Mouse (Mus musculus) neural tube, embryonic 12.5 days (tissue): ENCODE data around the gene Arid1b. TPM values are rescaled to one million over a fixed set of nuclear protein-coding genes. Genes with fewer than 3 reads are reported as not detected.

Source experiments
- ATAC-seq: fragments of 200-750 bp; cut with Nextera tagmentation; 2 replicates; pipeline ENCODE4 v1.8.0; 2017; ENCODE audit warnings: low read depth, mild to moderate bottlenecking, moderate TSS enrichment, moderate library complexity; ENCODE audit not compliant: low FRiP score
- H3K27ac ChIP-seq: fragments of 300-500 bp; sonication (generic); 2 replicates; pipeline ENCODE4 v1.5.1; 2016
- H3K27me3 ChIP-seq: fragments of 300-500 bp; sonication (generic); replicated peaks from 2 replicates; pipeline ENCODE4 v1.6.1; 2016; ENCODE audit warnings: mild to moderate bottlenecking
- H3K36me3 ChIP-seq: fragments of 300-500 bp; sonication (generic); 2 replicates; pipeline ENCODE4 v1.6.1; 2016; ENCODE audit warnings: mild to moderate bottlenecking
- H3K4me1 ChIP-seq: fragments of 300-500 bp; sonication (generic); 2 replicates; pipeline ENCODE4 v1.6.1; 2016
- H3K4me2 ChIP-seq: fragments of 300-500 bp; sonication (generic); replicated peaks from 2 replicates; pipeline ENCODE4 v1.6.1; 2016; ENCODE audit warnings: mild to moderate bottlenecking
- H3K4me3 ChIP-seq: fragments of 300-500 bp; sonication (generic); 2 replicates; pipeline ENCODE4 v1.5.1; 2016
- H3K9ac ChIP-seq: fragments of 300-500 bp; sonication (generic); 2 replicates; pipeline ENCODE4 v1.6.1; 2016; ENCODE audit warnings: mild to moderate bottlenecking
- H3K9me3 ChIP-seq: fragments of 300-500 bp; sonication (generic); 2 replicates; pipeline ENCODE4 v1.6.1; 2016; ENCODE audit warnings: mild to moderate bottlenecking
- WGBS: fragments of 180-500 bp; shearing (Covaris S2); methylation state at CpG from one replicate; pipeline ENCODE4 v1.1.7; 2016; 5-methylcytosine and 5-hydroxymethylcytosine counted together
- polyA plus RNA-seq: library from polyadenylated mRNA; unstranded; fragments of >200 nt; fragmentation: Nextera tagmentation; extraction: Ambion mirVana; gene quantifications from 2 replicates; pipeline ENCODE4 v1.2.1, GENCODE M21; 2016

Arid1b gene
- polyA plus RNA-seq, 1 experiment from 2014 or later = 18.7 TPM

DNA sequence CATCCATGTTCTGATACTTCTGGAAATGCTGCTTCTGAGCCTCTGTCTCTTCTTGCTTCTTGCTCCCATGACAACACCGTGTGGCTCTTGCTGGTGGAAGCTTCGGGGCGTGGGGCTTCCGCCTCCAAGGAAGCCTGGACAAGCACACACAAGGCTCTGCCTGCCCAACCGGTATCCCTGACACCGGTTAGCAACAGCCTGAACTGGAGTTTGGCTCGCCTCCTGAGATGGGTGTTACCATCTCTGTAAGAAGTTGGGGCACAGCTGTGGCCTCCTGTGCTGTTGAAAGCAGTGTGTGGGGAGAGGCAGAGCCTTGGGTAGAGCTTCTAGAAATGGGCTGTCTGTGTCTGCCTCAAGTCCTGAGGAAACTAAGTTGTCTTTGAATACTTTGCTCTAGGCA lies 340.4 kb downstream of the Arid1b start:
- Histone ChIP-seq H3K9ac (no peak overlapping the region), H3K4me1 (peaks cover 5% of the 10 kb centered on the region; the same call in 1 of the 2 replicates), H3K4me3 (no peak overlapping the region), H3K27ac (no peak overlapping the region), H3K27me3 (no peaks in the 10 kb centered on the region), H3K36me3 (peaks cover 77% of the 10 kb centered on the region), H3K9me3 (no peaks in the 10 kb centered on the region), H3K4me2 (no peak overlapping the region)
- WGBS = 96% methylated on average over 7 of the region's 7 CpGs
- no peak for ATAC-seq

DNA sequence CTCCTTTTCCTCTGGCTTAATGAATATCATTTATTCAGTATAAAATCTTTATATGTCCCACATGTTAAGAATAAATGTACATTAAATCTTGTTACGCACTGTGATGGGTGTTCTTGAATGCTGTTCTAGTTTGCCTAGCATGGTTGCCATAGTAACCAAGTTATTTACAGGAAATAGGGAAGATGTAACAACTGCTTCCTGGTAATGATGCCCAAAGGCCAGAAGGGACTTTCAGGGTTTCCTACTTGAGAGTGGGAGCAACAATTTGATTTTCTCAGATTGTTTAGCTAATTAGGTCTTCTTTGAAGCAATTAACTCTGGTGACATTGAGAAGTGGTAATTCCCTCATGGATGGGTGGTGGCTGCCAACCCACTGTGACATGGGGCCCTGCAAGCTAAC lies 350.3 kb downstream of the Arid1b start:
- H3K36me3 ChIP-seq = peaks cover 43% of the 10 kb centered on the region
- H3K9me3 ChIP-seq = no peaks in the 10 kb centered on the region
- no peak for ATAC-seq
- WGBS = 94% methylated on average over 1 of the region's 1 CpGs
- H3K4me2 ChIP-seq = no peak overlapping the region
- no peaks in the 10 kb centered on the region for H3K27me3 ChIP-seq
- no peaks in the 10 kb centered on the region for H3K4me1 ChIP-seq
- no peak overlapping the region for H3K9ac ChIP-seq
- H3K27ac ChIP-seq = no peak overlapping the region
- H3K4me3 ChIP-seq = no peak overlapping the region

GRCm38 (mm10) chr17:5345810-5346209 lies 351.7 kb downstream of the Arid1b start:
- 90% methylated on average over 5 of the region's 5 CpGs for WGBS
- no peak for ATAC-seq
- no peaks in the 10 kb centered on the region for H3K27me3 ChIP-seq
- H3K36me3 ChIP-seq = peaks cover 32% of the 10 kb centered on the region
- H3K4me3 ChIP-seq = no peak overlapping the region
- no peaks in the 10 kb centered on the region for H3K4me1 ChIP-seq
- no peak overlapping the region for H3K27ac ChIP-seq
- H3K9me3 ChIP-seq = no peaks in the 10 kb centered on the region
- no peak overlapping the region for H3K9ac ChIP-seq
- no peak overlapping the region for H3K4me2 ChIP-seq

- no peak for ATAC-seq
- H3K4me3 ChIP-seq = no peak overlapping the region
- 68% methylated on average over 5 of the region's 5 CpGs for WGBS
Observed at GRCm38 (mm10) chr17:5352901-5353300, 358.8 kb downstream of the Arid1b start.

DNA sequence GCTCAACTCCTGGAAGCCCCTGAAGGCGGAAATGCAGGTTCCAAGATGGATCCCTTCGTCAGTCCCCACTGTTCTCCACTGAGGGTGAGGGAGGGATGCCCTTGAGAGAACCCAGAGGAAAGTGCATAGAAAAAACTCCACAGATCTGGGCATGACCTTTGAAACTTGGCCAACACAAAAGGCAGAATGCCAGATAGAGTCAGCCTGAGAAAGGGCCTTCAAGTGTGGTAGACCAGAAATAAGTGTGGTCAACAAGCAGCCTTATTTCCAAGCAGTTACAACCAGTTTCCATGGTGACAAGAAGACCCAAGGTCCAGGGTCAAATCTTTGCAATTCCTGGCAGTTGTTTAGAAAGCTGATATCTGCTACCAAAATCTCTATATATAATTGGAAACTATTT lies 366.6 kb downstream of the Arid1b start:
- H3K9ac ChIP-seq = no peak overlapping the region
- H3K27ac ChIP-seq = no peak overlapping the region
- no peak overlapping the region for H3K4me2 ChIP-seq
- no peaks in the 10 kb centered on the region for H3K9me3 ChIP-seq
- WGBS = 66% methylated on average over 2 of the region's 2 CpGs
- ATAC-seq = no peak
- peaks cover 17% of the 10 kb centered on the region for H3K4me1 ChIP-seq
- no peaks in the 10 kb centered on the region for H3K27me3 ChIP-seq
- H3K4me3 ChIP-seq = no peak overlapping the region
- no peaks in the 10 kb centered on the region for H3K36me3 ChIP-seq

More at GRCm38 (mm10) chr17:5352901-5353300, 358.8 kb downstream of the Arid1b start:
- Histone ChIP-seq H3K4me2 (no peak overlapping the region), H3K4me1 (no peaks in the 10 kb centered on the region), H3K27me3 (no peaks in the 10 kb centered on the region), H3K9ac (no peak overlapping the region), H3K36me3 (no peaks in the 10 kb centered on the region), H3K27ac (no peak overlapping the region), H3K9me3 (no peaks in the 10 kb centered on the region)

- no peak overlapping the region for H3K4me3 ChIP-seq
- no peak overlapping the region; the same call in 1 of the 2 replicates for H3K27ac ChIP-seq
- peak; percentile 64 for ATAC-seq
- no peaks in the 10 kb centered on the region for H3K9me3 ChIP-seq
- H3K9ac ChIP-seq = no peak overlapping the region
- peaks cover 29% of the 10 kb centered on the region for H3K4me1 ChIP-seq
- WGBS = 26% methylated on average over 8 of the region's 8 CpGs
- H3K4me2 ChIP-seq = no peak overlapping the region
- no peaks in the 10 kb centered on the region for H3K36me3 ChIP-seq
- H3K27me3 ChIP-seq = no peaks in the 10 kb centered on the region
Observed at GRCm38 (mm10) chr17:5365992-5366398, 371.9 kb downstream of the Arid1b start.

DNA sequence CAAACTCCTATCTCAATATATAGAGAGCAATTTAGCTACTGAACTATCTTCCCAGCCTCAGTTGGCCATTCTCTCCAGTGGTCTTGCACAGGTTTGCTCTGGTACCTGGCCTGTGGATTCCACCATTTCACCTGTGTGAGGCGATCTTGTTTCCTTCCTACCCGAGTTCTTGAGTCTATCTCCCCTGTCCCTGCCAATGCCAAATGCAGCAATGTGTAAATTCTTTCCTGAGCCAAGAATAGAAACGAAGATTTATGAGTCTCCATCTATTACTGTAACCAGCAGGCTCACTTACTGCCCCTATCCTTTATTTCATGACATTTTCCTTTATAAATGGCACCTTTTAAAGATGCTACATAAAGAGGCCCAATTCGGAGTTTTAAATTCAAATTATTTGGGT lies 376.9 kb downstream of the Arid1b start:
- peaks cover 16% of the 10 kb centered on the region for H3K4me1 ChIP-seq
- ATAC-seq = no peak
- no peak overlapping the region for H3K4me3 ChIP-seq
- H3K9me3 ChIP-seq = no peaks in the 10 kb centered on the region
- no peaks in the 10 kb centered on the region for H3K36me3 ChIP-seq
- no peaks in the 10 kb centered on the region for H3K27me3 ChIP-seq
- no peak overlapping the region for H3K27ac ChIP-seq
- no peak overlapping the region for H3K4me2 ChIP-seq
- WGBS = 63% methylated on average over 4 of the region's 4 CpGs
- H3K9ac ChIP-seq = no peak overlapping the region

GRCm38 (mm10) chr17:5371521-5371920 lies 377.4 kb downstream of the Arid1b start:
- ATAC-seq = no peak
- no peaks in the 10 kb centered on the region for H3K9me3 ChIP-seq
- H3K4me2 ChIP-seq = no peak overlapping the region
- no peak overlapping the region for H3K27ac ChIP-seq
- 66% methylated on average over 7 of the region's 7 CpGs for WGBS
- no peak overlapping the region for H3K4me3 ChIP-seq
- peaks cover 11% of the 10 kb centered on the region for H3K4me1 ChIP-seq
- no peaks in the 10 kb centered on the region for H3K27me3 ChIP-seq
- no peak overlapping the region for H3K9ac ChIP-seq
- no peaks in the 10 kb centered on the region for H3K36me3 ChIP-seq

DNA sequence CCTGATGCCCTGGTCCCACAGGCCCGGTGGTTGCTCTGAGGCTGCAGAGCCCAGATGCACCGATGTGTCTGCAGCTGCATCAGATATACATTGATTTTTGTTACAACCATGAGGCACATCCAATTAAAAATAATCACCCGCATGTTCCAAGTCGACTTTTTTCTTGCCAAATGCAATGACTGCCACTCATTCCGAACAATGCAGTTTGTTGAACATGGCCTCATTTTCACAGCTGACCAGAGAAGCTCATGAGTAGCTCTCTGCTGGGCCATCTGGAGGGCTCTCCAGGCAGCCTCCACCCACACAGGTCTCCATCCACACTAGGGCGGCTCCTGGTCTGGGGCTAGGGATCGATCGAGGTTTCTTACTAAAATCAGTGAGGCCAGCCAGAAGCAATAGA lies 378.8 kb downstream of the Arid1b start:
- Histone ChIP-seq H3K4me2 (no peak overlapping the region), H3K9me3 (no peaks in the 10 kb centered on the region), H3K27ac (no peak overlapping the region), H3K4me3 (no peak overlapping the region), H3K4me1 (peaks cover 14% of the 10 kb centered on the region), H3K9ac (no peak overlapping the region), H3K27me3 (no peaks in the 10 kb centered on the region), H3K36me3 (no peaks in the 10 kb centered on the region)
- no peak for ATAC-seq
- 82% methylated on average over 8 of the region's 8 CpGs for WGBS

DNA sequence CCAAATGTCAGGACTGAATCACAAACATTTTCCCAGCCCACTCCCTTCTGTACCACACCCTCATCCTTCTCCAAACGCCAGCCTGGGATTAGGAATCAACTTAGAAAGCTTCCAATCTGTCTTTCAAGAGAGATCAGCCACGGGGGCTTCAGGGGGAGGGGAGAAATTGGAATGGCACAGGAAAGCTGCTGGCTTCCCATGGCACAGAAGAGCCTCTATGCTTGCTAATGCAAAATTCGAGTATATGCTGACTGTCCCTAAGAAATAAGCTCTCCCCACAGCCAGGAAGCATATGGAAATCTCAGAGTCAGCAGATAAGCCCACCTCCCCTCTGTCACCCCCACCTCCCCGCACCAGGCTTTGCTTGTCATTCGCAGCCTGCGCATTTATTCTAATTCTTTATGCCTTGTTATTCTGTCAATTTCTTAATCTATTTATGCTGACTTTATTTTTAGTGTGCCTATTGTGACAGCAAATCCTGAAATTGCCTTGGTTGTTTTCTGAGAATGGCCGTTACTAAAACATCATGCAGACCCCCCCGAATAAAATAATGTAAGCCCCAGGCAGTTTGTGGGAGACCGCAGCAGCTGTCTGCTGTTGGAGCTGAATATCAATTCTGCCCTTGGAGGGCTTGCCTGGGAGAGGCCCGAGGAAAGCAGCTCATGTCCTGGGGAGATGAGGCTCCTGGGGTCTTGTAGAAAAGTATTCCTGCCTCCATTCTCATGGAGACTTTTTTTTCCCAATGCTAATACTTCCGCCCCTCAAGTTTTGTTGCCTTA lies 383.2 kb downstream of the Arid1b start:
- H3K27ac ChIP-seq = no peak overlapping the region
- H3K9me3 ChIP-seq = no peaks in the 10 kb centered on the region
- 0 out of 2 replicates have a peak, but pooled peaks have one; percentile 13 for ATAC-seq
- H3K27me3 ChIP-seq = no peaks in the 10 kb centered on the region
- no peak overlapping the region for H3K9ac ChIP-seq
- peaks cover 7% of the 10 kb centered on the region; the same call in 1 of the 2 replicates for H3K4me1 ChIP-seq
- H3K4me2 ChIP-seq = peak overlapping the region; percentile 19
- H3K36me3 ChIP-seq = no peaks in the 10 kb centered on the region
- no peak overlapping the region for H3K4me3 ChIP-seq
- WGBS = 26% methylated on average over 11 of the region's 11 CpGs

- Histone ChIP-seq H3K27ac (no peak overlapping the region), H3K4me1 (peaks cover 4% of the 10 kb centered on the region; the same call in 1 of the 2 replicates), H3K4me3 (no peak overlapping the region), H3K4me2 (peak overlapping the region; percentile 19; the same call in 1 of the 2 replicates), H3K36me3 (no peaks in the 10 kb centered on the region), H3K9me3 (no peaks in the 10 kb centered on the region), H3K27me3 (no peaks in the 10 kb centered on the region), H3K9ac (no peak overlapping the region)
- WGBS = 31% methylated on average over 7 of the region's 7 CpGs
- ATAC-seq = no peak
Observed at GRCm38 (mm10) chr17:5377930-5378310, 383.8 kb downstream of the Arid1b start.

GRCm38 (mm10) chr17:5385694-5386093 lies 391.6 kb downstream of the Arid1b start:
- 90% methylated on average over 1 of the region's 1 CpGs for WGBS
- H3K4me2 ChIP-seq = no peak overlapping the region
- H3K27me3 ChIP-seq = no peaks in the 10 kb centered on the region
- H3K4me3 ChIP-seq = no peak overlapping the region
- ATAC-seq = no peak
- no peak overlapping the region for H3K27ac ChIP-seq
- no peaks in the 10 kb centered on the region for H3K36me3 ChIP-seq
- no peaks in the 10 kb centered on the region for H3K9me3 ChIP-seq
- peaks cover 3% of the 10 kb centered on the region; the same call in 1 of the 2 replicates for H3K4me1 ChIP-seq
- no peak overlapping the region for H3K9ac ChIP-seq
